Mouse (Mus musculus) forebrain, embryonic 14.5 days (tissue): ENCODE measurements around the gene Gpr6. TPM values are rescaled to one million over a fixed set of nuclear protein-coding genes. Genes with fewer than 3 reads are reported as not detected.

Experiments
- polyA plus RNA-seq: library from polyadenylated mRNA; unstranded; fragments of >200 nt; fragmentation: Nextera tagmentation; extraction: Ambion mirVana; gene quantifications from 2 replicates; pipeline ENCODE4 v1.2.1, GENCODE M21; 2014

The Gpr6 gene
- polyA plus RNA-seq, 1 experiment from 2014 or later, result 1.5 TPM

Other genes starting within 250 kb of the Gpr6 start
- gene Cdc40, start 189.0 kb downstream of the Gpr6 start, polyA plus RNA-seq, result 28.0 and 31.1 TPM in 2 replicates
- gene Wasf1, start 188.8 kb downstream of the Gpr6 start, polyA plus RNA-seq, result 51.5 and 72.9 TPM in 2 replicates
- 33.7 and 36.2 TPM in 2 replicates for gene Fig4, start 231.0 kb upstream of the Gpr6 start, polyA plus RNA-seq
- 0.13 and 0.14 TPM in 2 replicates for gene Ak9, start 231.7 kb upstream of the Gpr6 start, polyA plus RNA-seq